Mouse (Mus musculus): ENCODE results near the gene Scml4. TPM values are rescaled to one million over a fixed set of nuclear protein-coding genes. Genes with fewer than 3 reads are reported as not detected.

The Scml4 gene
- polyA plus RNA-seq (2016; fragmentation: Nextera tagmentation; extraction: Ambion mirVana), result 3.4 and 5.4 TPM in 2 replicates

DNA sequence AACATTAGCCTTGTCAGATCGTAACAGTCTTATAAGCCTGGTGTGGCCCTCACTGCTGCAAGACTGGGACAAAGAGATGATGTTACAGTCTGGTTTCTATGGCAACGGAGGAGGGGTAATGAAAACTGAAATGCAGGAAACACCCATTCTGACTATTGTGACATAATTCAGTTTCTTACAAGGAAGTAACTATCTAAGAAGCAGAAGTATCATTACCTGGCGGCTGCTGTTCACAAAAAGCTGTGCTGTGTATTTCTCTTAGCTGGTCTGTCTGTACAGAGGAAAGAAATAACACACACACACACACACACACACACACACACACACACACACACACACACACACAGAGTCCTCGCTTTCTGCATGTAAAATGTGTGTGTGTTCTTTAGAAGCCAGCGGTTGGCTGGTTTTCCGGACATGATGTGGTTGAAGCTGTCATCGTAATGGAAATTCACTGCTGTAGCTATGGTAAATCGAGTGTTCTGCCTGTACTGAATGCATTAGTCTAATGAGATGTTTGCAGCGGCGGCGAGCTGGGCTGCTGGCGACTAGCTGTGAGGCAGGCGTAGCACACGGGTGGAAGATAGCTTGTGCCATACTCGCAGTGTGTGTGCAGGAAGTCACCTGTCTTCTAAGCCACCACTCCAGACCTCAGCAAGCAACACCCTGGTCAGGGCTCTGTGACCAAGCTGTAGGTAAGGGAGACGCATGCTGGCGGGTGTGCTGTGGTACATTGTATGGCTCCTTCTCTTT is at the start of gene Scml4:
Gene Scml4 (plus strand): TSS at position 212 of the 753 bp plus-strand sequence.
- Histone ChIP-seq H3K9me3 (no peaks in the 10 kb centered on the region), H3K4me3 (peak within 1 kb of the TSS; percentile 32), H3K27me3 (no peaks in the 10 kb centered on the region; the same call in 1 of the 2 replicates), H3K27ac (replicated peaks) (peak within 1 kb of the TSS; percentile 72), H3K36me3 (no peaks in the 10 kb centered on the region), H3K4me1 (peaks cover 38% of the 10 kb centered on the region), H3K9ac (replicated peaks) (peak within 1 kb of the TSS; percentile 37; the same call in 1 of the 2 replicates), H3K4me2 (replicated peaks) (peak within 1 kb of the TSS; percentile 52)
- 30% methylated on average over 17 of the region's 17 CpGs for WGBS
- ATAC-seq (ENCODE audit: low FRiP score, low read depth), result peak; percentile 78

DNA sequence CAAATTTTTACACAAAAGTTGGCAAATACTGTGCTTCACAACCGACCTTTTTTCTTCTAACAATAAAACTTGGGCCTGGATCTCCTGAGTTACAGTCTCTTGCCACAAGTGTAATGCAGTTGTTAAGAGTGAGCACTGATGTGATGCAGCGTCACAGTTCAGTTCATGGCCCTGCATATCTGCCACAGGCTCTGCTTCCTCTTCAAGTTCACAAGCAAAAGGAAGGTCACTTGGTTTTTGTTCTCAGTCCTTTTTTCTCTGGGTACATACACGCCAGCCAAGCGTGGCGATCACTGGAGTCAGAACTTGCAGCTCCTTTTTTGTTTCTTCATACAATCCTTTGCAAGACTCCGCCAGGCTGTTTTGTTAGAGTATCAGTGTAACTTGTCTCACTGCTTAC is 34.2 kb upstream of the Scml4 start:
- H3K4me3 ChIP-seq, result no peak overlapping the region
- H3K27me3 ChIP-seq, result peaks cover 3% of the 10 kb centered on the region; the same call in 1 of the 2 replicates
- H3K9ac ChIP-seq (replicated peaks), result no peak overlapping the region
- WGBS, result 56% methylated on average over 6 of the region's 6 CpGs
- no peak overlapping the region for H3K4me2 ChIP-seq (replicated peaks)
- ATAC-seq (ENCODE audit: low FRiP score, low read depth), result no peak
- no peaks in the 10 kb centered on the region for H3K9me3 ChIP-seq
- H3K4me1 ChIP-seq, result peaks cover under 1% of the 10 kb centered on the region; the same call in 1 of the 2 replicates
- H3K36me3 ChIP-seq, result peaks cover 69% of the 10 kb centered on the region
- no peak overlapping the region for H3K27ac ChIP-seq (replicated peaks)

DNA sequence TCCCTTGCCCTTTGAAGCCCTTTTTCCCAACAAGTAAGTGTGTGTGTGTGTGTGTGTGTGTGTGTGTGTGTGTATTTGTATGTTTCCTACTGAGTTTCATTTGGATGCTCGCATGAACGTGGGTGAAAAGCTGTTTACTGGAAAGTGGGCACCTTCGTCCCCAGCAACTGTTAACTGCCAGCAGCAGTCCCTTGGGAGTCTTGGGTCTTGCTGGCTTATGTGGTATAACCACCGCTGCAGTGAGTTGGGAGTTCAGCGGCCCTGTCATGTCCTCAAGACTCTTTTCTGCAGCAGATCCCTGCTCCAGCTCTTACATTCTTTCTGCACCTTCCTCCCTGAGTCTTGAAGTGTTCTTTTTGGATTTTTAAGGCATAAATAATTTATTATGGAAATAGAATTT is 33.0 kb upstream of the Scml4 start:
- Histone ChIP-seq H3K9ac (replicated peaks) (no peak overlapping the region), H3K4me1 (peaks cover 10% of the 10 kb centered on the region; the same call in 1 of the 2 replicates), H3K27ac (replicated peaks) (no peak overlapping the region), H3K4me3 (no peak overlapping the region), H3K36me3 (peaks cover 65% of the 10 kb centered on the region), H3K27me3 (peaks cover 3% of the 10 kb centered on the region; the same call in 1 of the 2 replicates), H3K9me3 (no peaks in the 10 kb centered on the region), H3K4me2 (replicated peaks) (no peak overlapping the region)
- WGBS, result 85% methylated on average over 5 of the region's 5 CpGs
- ATAC-seq (ENCODE audit: low FRiP score, low read depth), result no peak

DNA sequence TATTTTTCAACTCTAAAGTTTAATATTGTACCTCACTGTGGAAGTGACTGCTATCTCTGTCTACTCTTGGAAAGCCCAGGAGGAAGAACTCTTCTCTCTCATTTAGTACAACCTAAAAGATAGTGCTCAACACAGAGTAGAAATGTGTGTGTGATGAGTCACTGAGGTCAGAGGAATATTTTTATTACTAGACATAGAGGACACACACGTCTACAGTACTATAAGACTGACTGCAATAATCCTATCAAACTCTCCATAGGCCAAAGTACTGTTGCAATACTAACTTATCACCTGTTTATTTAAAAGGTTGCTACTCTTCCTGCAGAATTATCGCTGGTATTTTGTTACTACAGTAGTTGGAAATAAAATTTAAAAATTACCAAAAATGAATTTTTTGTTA is 30.2 kb upstream of the Scml4 start:
- no peak overlapping the region for H3K9ac ChIP-seq (replicated peaks)
- no peaks in the 10 kb centered on the region for H3K9me3 ChIP-seq
- H3K27ac ChIP-seq (replicated peaks), result no peak overlapping the region
- 88% methylated on average over 2 of the region's 2 CpGs for WGBS
- H3K27me3 ChIP-seq, result peaks cover 3% of the 10 kb centered on the region; the same call in 1 of the 2 replicates
- no peak overlapping the region for H3K4me2 ChIP-seq (replicated peaks)
- ATAC-seq (ENCODE audit: low FRiP score, low read depth), result no peak
- H3K4me3 ChIP-seq, result no peak overlapping the region
- H3K4me1 ChIP-seq, result peaks cover 36% of the 10 kb centered on the region
- peaks cover 45% of the 10 kb centered on the region for H3K36me3 ChIP-seq

DNA sequence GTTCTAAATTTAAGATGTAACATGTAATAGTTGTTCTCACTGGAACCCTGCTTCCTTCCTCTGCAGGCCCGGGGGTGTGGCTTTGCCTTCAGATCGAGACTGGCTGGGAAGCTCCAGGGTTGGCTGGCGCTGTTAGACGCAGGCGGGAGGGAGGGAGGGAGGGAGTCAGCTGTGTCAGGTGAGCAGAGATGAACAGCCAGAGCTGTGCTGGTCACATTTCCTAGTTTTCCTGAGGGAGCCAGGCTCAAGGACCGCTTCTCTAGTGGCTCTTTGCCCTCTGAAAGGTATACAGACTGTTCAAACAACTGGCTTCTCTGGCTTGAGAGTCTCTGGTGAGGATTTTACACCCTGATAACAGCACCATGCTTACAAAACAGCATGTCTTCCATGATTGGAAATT is 29.8 kb upstream of the Scml4 start:
- Histone ChIP-seq H3K4me2 (replicated peaks) (no peak overlapping the region), H3K4me3 (no peak overlapping the region), H3K27ac (replicated peaks) (no peak overlapping the region), H3K4me1 (peaks cover 40% of the 10 kb centered on the region), H3K9me3 (no peaks in the 10 kb centered on the region), H3K36me3 (peaks cover 41% of the 10 kb centered on the region), H3K27me3 (peaks cover 3% of the 10 kb centered on the region; the same call in 1 of the 2 replicates), H3K9ac (replicated peaks) (no peak overlapping the region)
- ATAC-seq (ENCODE audit: low FRiP score, low read depth), result no peak
- 60% methylated on average over 6 of the region's 6 CpGs for WGBS

DNA sequence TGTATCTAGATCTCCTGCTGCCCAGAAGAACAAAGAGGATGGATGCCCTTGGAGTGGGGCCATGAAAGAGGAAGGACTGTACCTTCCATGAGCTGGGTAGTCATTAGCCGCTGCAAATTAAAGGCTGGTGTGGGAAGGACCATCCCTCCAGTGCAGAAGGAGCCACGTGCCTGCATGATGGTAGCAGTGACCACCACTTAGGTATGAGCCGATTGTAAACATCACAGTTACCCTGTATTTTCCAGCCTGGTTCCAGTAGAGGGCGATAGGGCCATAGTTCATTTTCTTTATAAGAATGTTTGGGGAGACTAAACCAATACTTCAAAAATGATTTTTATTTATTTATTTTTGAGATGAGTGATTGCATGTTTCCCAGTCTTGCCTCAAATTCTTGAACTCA is 27.5 kb upstream of the Scml4 start:
- Histone ChIP-seq H3K4me1 (peaks cover 47% of the 10 kb centered on the region), H3K9ac (replicated peaks) (no peak overlapping the region), H3K27me3 (peaks cover 3% of the 10 kb centered on the region; the same call in 1 of the 2 replicates), H3K27ac (replicated peaks) (peak overlapping the region; percentile 39; the same call in 1 of the 2 replicates), H3K4me3 (no peak overlapping the region), H3K36me3 (peaks cover 46% of the 10 kb centered on the region), H3K9me3 (no peaks in the 10 kb centered on the region), H3K4me2 (replicated peaks) (no peak overlapping the region)
- WGBS, result 48% methylated on average over 4 of the region's 4 CpGs
- ATAC-seq (ENCODE audit: low FRiP score, low read depth), result no peak

DNA sequence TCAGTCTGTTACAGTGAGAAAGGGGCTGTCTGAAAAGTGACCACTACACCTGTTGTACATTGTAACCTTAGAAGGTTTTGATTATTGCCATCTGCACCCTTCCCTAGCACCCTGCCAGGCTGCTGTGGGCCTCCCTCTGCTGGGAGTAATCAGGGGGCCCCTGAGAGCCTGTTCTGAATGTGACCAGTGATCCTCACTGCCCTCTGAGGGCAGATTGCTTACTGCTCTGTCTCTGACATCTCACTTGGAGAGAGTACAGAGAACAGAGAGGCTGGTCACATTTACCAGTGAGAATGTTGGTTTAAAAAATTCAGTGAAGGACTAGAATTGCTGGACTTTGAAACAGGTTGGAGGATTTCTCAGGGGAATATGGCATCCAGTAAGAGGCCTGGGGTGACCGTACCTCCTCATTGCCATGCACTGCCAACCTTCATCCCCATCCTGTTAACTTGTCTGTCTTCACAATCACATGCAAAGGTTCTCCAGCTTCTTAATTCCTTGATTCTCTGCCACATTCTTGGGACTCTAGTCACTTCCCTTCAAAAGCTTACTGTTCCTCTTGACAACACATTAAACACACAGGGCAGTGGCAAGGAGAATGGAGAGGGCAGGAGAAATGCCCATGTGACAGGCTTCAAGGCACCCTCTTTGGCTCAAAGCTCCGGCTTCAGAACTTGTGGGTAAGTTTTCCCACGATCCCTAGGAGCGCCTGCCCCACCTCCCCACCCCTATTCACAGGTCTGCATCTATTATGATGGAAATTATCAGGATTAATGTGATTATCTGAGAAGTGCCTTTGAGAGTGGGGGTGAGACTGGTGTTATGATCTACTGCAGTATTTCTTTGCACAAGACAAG is 26.1 kb upstream of the Scml4 start:
- Histone ChIP-seq H3K9me3 (0 out of 2 replicates have a peak, but pooled peaks cover 4% of the 10 kb centered on the region), H3K9ac (replicated peaks) (no peak overlapping the region), H3K4me1 (peaks cover 47% of the 10 kb centered on the region), H3K4me3 (no peak overlapping the region), H3K27ac (replicated peaks) (peak overlapping the region; percentile 69), H3K36me3 (peaks cover 49% of the 10 kb centered on the region), H3K27me3 (no peaks in the 10 kb centered on the region), H3K4me2 (replicated peaks) (peak overlapping the region; percentile 12; the same call in 1 of the 2 replicates)
- peak; percentile 90 for ATAC-seq (ENCODE audit: low FRiP score, low read depth)
- 20% methylated on average over 4 of the region's 4 CpGs for WGBS

DNA sequence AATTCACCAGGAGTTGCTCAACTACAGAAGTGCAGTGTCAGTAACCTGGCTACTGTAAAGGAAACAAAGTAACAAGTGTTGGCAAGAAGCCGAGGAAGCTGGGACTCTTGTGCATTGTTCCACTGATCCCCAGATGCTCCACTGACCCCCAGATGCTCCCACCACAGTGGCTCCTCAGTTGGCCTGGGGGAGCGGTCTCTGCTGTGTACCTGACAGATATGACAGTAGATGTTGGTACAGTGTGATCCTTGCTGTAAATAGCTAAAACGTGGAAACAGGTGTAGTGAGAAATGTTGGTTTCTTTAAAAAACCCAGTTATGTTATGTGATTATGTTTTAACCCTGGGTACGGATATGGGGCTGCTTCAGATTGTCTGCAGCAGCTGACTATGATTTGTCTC is 22.1 kb upstream of the Scml4 start:
- no peak for ATAC-seq (ENCODE audit: low FRiP score, low read depth)
- H3K9me3 ChIP-seq, result 0 out of 2 replicates have a peak, but pooled peaks cover 4% of the 10 kb centered on the region
- peaks cover 37% of the 10 kb centered on the region for H3K36me3 ChIP-seq
- peaks cover 31% of the 10 kb centered on the region for H3K4me1 ChIP-seq
- H3K4me2 ChIP-seq (replicated peaks), result no peak overlapping the region
- H3K9ac ChIP-seq (replicated peaks), result no peak overlapping the region
- no peak overlapping the region for H3K4me3 ChIP-seq
- WGBS, result 95% methylated on average over 4 of the region's 4 CpGs
- no peaks in the 10 kb centered on the region for H3K27me3 ChIP-seq
- no peak overlapping the region for H3K27ac ChIP-seq (replicated peaks)

DNA sequence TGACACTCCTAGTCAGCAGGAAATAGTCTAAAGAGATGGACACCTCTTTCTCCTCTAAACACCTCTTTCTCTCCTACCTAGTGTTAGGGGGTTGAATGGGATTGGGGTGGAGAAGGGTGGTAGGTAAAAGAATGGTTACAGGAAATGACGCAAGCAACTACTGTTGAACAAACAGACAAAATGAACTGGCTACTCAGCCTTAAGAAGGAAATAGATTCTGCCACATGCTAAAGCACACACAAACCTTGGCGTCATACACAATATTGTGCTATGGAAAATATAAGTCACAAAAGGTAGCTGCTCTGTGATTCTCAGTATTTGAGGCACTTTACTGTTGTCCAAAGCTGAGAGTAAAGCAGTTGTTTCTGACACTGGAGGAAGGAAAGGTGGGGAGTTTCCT is 21.4 kb upstream of the Scml4 start:
- peaks cover 24% of the 10 kb centered on the region for H3K4me1 ChIP-seq
- H3K36me3 ChIP-seq, result peaks cover 35% of the 10 kb centered on the region
- ATAC-seq (ENCODE audit: low FRiP score, low read depth), result no peak
- H3K9me3 ChIP-seq, result 0 out of 2 replicates have a peak, but pooled peaks cover 4% of the 10 kb centered on the region
- no peak overlapping the region for H3K27ac ChIP-seq (replicated peaks)
- H3K27me3 ChIP-seq, result no peaks in the 10 kb centered on the region
- H3K9ac ChIP-seq (replicated peaks), result no peak overlapping the region
- 98% methylated on average over 2 of the region's 2 CpGs for WGBS
- H3K4me2 ChIP-seq (replicated peaks), result no peak overlapping the region
- no peak overlapping the region for H3K4me3 ChIP-seq

DNA sequence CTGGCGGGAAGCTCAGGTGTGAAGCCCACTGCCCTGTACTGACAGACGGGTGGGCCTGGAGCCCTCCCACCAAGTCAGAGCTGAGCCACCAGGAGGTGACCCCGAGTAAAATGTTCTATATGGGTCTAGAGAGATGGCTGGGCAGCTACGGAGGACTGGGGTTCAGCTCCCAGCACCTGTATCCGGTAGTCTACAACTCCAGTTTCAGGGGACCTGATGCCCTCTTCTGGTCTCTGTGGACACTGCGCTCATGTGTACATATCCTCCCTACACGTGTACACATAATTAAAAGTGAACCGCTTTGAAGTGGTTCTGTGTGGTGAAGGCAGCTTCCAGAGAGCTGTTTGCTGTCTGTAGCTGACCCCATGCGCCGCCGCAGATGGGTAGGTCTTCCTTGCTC is 20.1 kb upstream of the Scml4 start:
- Histone ChIP-seq H3K4me1 (peaks cover 11% of the 10 kb centered on the region), H3K4me3 (no peak overlapping the region), H3K36me3 (peaks cover 35% of the 10 kb centered on the region), H3K9ac (replicated peaks) (no peak overlapping the region), H3K27ac (replicated peaks) (no peak overlapping the region), H3K9me3 (0 out of 2 replicates have a peak, but pooled peaks cover 4% of the 10 kb centered on the region), H3K4me2 (replicated peaks) (no peak overlapping the region), H3K27me3 (no peaks in the 10 kb centered on the region)
- WGBS, result 95% methylated on average over 11 of the region's 11 CpGs
- no peak for ATAC-seq (ENCODE audit: low FRiP score, low read depth)

DNA sequence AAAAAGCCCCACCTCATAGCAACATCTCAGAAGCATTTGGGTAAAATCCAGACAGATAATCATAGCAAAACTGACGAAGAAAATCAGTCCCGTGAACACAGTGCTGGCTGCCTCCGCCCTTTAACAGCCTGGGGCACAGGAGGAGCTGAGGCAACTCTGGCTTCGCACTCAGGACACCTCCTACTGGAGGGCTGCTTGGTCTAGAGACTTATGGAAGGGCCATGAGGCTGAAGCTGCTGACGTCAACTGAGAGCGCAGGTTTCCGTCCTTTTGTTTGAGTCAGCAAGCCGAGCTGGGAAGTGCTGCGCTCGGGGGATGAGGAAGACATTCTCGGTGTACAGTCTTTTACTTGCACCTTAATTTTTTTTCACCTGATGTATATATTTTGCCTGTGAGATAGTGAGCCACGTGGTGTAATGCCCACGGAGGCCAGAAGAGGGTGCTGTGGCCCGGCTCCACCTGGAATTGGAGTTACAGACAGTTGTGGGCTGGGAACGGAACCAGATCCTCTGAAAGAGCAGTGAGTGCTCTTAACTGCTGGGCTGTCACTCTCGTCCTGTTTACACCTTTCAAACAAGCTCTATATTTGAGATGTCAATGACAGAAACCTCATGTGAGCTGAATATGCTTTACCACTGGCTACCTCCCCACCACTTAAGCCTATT is 18.5 kb upstream of the Scml4 start:
- ATAC-seq (ENCODE audit: low FRiP score, low read depth), result no peak; the same call in 1 of the 2 replicates
- Histone ChIP-seq H3K27me3 (no peaks in the 10 kb centered on the region), H3K4me1 (no peaks in the 10 kb centered on the region; the same call in 1 of the 2 replicates), H3K4me2 (replicated peaks) (no peak overlapping the region), H3K36me3 (peaks cover 28% of the 10 kb centered on the region), H3K9me3 (0 out of 2 replicates have a peak, but pooled peaks cover 4% of the 10 kb centered on the region), H3K4me3 (no peak overlapping the region), H3K27ac (replicated peaks) (no peak overlapping the region), H3K9ac (replicated peaks) (no peak overlapping the region)
- WGBS, result 65% methylated on average over 16 of the region's 16 CpGs

Data from midbrain, embryonic 12.5 days (tissue).